Mouse (Mus musculus) induced T-regulatory cell, adult 2 months (primary cell): ENCODE data around the gene Ccnd3.
A peak's percentile ranks its signal among the peaks of the same experiment; 100 is the strongest.

Experiments used
- DNase-seq: peaks from one replicate; pipeline ENCODE4 v3.0.0-alpha.2; 2012; ENCODE audit warnings: low read depth

The Ccnd3 gene

GRCm38 (mm10) chr17:47504941-47505346 is at the start of gene Ccnd3:
Gene Ccnd3 (plus strand): TSS chr17:47505051.
- DNase-seq, result peak; percentile 88

DNA sequence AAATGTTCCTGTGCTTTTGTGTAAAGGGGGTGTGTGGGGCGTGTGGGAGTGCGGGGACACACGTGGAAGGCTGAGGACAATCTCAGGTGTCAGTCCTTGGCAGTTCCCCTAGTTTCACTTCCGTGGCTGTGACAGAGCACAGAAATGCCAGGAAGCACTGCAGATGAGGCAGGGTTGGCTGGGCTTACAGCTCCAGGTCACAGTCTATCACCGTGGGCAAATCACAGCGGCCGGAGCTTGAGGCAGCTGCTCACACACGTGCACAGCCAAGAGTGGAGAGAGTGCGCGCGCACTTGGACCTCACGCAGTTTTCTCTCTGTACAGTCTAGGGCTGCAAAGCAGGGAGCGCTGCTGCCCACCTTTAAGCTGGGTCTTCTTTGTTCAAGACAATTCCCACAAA is 46.5 kb upstream of the Ccnd3 start:
- no peak for DNase-seq

GRCm38 (mm10) chr17:47458936-47459335 is 45.9 kb upstream of the Ccnd3 start:
- no peak for DNase-seq

DNA sequence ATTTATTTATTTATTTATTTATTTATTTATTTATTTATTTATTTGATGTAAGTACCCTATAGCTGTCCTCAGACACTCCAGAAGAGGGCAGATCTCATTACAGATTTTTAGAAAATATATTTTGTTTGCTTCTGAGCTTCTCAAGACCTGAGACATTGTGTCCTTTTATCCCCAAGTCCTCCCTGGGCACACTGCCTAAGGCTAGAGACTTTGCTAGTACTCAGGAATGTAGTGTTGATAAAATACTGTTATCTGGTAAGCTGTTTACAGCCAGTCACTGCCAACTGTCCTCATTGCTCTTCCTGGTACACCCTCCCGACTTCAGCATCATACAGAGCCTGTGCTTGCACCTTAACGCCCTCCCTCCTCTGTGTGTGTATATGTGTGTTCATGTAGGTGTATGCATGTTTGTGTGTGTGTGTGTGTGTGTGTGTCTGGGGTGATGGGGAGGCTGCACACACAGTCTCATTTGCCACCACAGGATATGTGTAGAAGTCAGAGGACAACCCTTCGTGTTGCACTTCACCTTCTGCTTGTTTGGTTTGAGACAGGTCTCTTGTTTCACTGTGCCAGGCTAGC is 45.4 kb upstream of the Ccnd3 start:
- DNase-seq, result no peak

DNA sequence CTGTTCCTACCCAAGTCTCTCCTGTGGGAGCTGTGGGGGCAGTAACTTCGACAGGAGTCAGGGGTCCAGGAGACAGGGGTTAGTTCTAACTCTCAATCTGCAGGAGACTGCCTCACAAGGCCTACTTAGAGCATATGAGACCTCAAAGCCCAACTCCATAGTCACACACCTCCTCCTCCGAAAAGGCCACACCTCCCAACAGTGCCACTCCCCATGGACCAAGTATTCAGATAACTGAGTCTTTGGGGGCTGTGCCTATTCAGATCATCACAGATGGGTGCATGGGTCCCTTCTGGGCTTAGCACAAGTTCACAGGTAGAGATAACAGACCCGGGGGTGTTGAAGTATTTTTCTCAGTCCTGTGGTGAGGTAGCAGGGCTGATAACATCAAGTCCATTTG is 43.2 kb upstream of the Ccnd3 start:
- DNase-seq, result no peak

GRCm38 (mm10) chr17:47462209-47462608 is 42.6 kb upstream of the Ccnd3 start:
- no peak for DNase-seq

GRCm38 (mm10) chr17:47462728-47463388 is 42.0 kb upstream of the Ccnd3 start:
- no peak for DNase-seq

DNA sequence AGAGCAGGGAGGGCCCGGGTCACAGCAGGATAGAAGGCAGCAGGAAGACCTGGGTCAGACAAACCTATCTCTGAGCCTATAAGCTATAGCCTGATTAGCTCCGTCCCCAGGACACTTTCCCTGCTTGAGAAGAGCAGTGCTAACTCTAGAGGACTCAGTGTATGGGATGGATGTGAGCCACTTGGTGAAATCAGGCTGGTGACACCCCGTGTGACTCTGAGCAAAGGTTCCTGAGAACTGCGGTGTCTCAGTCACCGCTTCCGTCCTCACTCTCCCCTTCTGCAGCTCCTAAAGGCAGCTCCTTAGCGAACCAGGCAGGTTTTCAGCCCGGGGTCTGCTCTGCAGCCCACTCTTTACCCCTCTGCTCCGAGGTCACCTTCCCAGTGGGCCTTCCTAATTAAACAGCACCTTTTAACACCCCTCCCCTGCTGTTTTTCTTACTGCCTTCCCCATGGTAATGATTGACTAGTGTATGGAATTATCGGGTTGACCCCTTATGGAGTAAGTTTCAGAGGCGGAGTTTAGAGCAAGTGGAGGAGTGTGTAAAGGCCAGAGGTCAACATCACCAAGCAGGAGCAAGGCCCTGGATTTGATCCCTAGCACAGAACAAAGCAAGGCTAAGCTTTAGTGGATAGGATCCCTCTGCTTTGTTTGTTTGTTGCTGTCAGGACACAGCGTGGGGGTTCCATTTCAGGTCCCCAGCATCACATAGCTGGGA is 40.4 kb upstream of the Ccnd3 start:
- DNase-seq, result no peak

DNA sequence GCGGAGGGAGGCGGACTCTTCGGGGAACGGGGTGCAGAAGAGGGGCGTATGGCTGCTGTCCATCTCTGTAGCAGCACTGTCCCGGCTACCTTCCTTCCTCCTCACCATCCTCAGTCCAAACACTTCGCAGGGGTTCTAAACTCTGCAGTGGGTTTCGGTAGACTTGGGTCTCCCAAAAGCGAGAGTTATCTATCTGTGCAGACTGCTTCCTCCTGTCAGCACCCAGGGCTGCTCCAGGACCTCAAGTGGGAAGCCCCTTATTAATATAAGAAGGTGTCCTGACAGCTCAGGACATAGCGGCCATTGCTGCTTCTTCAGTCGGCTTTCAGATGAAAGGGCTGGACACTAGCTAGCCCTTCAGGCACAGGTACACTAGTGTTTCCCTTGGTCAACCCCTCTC is 39.8 kb upstream of the Ccnd3 start:
- DNase-seq, result no peak

GRCm38 (mm10) chr17:47466284-47466683 is 38.6 kb upstream of the Ccnd3 start:
- DNase-seq, result no peak

GRCm38 (mm10) chr17:47467659-47468058 is 37.2 kb upstream of the Ccnd3 start:
- DNase-seq, result no peak

DNA sequence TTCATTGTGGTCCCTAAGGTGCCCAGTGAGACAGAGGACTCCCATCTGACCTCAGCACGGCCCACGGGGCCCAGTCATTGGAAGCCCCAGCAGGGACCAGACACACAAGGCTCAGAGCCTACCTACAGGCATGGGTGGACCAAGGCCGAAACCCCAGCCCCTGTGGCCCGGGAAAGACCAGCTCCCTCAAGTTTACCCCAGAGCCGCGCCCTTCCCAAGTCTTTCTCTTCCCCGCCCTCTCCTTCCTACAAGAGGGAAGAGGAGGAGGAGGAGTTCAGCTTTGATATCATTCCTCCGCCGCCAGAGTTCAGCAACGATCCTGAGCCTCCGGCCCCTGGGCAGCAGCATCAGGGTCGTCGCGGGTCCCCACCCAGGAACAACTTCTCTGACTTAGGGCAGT is 36.8 kb upstream of the Ccnd3 start:
- DNase-seq, result no peak

DNA sequence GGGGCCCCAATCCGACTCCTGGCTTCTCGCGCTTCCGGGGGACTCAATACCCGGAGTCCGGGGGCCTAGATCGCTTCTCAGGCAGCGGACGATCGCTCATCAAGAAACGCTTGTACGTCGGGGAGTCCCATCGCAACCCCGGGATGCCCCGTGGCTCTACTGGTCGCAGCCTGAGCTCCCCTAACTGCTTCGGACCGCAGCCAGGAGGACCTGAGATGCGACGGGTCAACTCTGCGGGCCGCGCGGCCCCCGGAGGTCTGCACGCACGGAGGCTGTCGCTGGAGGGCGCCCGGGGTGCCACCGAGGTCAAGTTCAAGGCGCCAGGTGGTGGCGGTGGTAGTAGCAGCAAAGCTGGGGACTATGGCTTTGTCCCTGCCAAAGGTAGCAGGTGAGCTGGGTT is 36.4 kb upstream of the Ccnd3 start:
- DNase-seq, result no peak

DNA sequence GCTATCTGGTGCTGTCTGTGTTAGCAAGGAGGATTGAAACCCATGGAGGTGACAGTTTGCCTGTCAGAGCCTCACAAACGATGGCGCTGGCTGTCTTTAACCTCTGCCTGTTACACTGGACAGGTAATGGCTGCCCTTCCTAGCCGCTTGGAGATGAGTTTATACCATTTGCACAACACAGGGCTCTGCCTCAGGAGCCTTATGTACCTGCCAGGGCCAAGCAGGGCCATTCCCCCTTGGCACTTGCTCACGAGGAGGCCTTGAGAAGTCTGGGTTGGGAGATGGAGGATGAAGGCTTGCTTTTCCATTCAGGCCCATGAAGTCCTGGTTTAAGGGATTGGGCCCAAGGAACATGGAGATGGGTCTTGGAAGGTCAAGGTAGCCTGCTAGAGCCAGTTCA is 35.2 kb upstream of the Ccnd3 start:
- DNase-seq, result no peak

- no peak for DNase-seq
Measured at GRCm38 (mm10) chr17:47470121-47470520, 34.7 kb upstream of the Ccnd3 start.

DNA sequence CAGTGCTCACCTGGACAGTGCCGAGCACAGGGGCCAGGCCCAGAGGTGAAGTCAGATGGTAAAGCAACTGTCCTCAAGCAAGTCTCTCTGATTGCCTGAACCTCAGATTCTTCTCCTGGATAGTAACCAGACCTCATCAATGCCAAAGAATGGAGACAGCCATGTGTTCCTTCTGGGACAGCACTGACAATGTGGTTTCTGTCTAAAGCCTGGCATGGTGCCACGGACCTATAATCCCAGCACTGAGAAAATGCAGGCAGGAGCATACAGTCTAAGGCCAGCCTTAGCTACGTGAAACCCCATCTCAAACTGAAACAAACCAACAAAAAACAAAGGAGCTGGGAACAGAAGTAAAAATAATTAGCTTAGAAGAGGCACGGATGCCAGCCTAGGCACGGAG is 34.2 kb upstream of the Ccnd3 start:
- DNase-seq, result no peak

GRCm38 (mm10) chr17:47472435-47473350 is 32.2 kb upstream of the Ccnd3 start:
- no peak for DNase-seq

DNA sequence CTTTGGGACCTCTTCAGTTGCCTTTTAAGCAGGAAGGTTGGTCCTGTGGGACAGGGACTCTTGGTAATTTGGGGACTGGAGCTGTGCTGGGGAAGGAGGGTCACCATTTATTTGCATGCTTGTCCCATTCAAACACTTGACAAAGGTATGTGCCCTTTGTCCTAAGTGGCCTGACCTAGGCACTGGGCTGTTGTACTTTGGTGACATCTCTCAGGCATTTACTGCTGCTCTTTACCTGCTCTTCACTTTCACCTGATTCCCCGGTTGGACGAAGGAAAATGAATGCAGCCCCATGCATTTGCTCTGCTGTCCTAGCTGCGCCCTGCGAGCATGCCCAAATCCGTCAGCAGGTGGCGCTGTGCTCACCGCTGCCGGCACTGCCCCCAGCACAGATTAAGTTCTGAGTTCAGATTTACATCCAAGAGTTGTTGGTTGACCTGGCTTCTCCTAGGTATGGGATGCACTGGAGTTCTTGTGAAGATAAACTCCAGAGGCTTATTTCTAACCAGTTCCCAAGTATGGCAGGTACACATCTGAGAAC is 31.3 kb upstream of the Ccnd3 start:
- peak; percentile 80 for DNase-seq

DNA sequence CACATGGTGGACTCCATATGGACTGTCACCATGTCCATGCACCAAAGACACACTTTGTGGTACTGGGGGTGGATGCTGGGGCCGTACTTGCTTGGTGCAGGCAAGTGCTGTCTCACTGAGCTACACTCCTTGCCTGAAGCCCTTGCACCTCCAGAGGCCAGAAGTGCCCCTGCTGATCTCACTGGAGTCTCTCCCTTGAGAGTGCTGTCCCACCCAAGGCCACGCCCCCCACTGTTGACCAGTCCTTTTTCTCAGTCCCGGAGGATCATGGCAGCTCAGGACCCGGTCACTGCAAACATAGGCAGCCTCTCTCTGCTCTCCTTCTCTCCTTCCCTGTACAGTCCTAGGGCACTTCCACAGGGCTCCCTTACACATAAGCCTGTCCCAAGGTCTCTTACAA is 30.6 kb upstream of the Ccnd3 start:
- no peak for DNase-seq

DNA sequence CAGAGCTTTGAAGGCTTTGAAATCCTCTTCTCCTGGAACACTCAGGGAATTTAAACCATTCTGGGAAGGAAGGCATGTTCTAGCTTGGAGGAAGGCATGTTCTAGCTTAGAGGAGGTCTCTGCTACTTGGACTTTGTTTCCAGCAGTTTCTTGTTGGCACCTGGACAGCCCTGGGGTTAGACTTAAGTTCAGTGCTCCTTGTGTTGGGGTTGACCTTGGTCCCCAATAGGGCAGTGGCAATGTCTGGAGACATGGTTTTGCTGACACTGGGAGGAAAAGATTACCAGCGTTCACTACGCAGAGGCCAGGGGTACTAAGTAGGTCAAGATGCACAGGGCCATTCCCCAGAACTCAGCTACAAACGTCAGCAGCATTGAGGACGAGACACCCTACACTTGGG is 29.7 kb upstream of the Ccnd3 start:
- DNase-seq, result no peak

DNA sequence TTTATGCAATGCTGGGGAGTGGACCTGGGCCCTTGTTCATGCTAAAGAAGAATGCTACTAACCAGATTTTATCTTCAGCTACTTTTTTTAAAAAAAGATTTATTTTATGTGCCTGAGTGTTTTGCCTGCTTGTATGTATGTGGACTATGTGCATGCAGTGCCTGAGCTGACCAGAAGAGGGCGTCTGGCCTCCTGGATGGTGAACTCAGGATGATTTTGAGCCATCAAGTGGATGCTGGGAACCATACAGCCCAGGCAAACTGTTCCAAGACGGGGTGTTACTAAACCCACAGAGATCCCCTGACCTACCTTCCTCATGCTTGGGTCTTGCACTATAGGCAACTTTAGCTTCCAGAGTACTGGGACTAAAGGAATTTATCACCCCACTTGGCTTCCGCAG is 29.1 kb upstream of the Ccnd3 start:
- peak; percentile 67 for DNase-seq

GRCm38 (mm10) chr17:47479887-47480286 is 25.0 kb upstream of the Ccnd3 start:
- DNase-seq, result no peak
